Comparison of ENCODE assay signal across 8 mouse cellular contexts in the genomic region with DNA sequence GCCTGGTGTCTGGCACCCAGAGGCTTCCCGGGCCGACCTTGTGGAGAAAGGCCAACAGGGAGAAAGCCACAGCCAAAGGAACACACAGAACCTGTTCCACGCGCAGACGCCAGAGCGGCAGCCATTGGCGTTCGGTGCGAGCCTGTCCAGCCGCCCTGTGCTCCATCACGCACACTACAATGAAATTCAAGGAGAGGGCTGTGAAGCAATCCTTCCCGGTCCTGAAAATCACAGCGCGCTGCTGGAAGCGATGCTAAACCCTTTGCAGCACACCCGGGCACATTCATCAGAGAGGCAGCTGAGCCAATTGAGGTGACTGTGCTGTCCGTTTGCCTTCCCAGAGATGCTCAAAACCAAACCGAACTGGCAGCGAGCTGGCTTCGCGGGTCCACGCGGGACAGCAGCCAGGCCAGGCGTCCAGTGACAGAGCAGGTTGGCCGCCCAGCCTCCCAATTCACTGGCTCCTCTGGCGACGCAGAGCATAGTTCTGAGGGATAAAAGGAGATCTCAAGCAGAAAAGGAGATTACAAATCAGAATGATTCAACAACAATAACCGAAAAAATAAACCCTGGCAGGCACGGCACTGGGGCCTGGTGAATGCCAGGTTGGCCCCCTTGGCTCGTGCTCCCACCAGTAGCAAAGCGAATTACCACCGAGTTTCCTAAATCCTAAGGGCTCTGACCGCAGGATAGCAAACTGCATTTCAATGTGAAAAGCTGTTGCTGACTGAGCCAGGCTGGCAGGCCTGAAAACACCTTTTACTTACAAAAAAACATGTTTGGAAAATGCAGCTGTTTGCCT.
DNase-seq lines count a peak whose midpoint lies in the region; ATAC-seq and TF ChIP-seq lines count a peak whose summit lies in the region.

No protein-coding gene starts in this region.

- H3K27ac ChIP-seq in forebrain, embryonic 10.5 days, result peak overlapping the region; percentile 75
- H3K27ac ChIP-seq in left cerebral cortex, adult 2 months, result no peak overlapping the region
- H3K27ac ChIP-seq in midbrain, embryonic 13.5 days, result peak overlapping the region; percentile 39; the same call in 1 of the 2 replicates

- peak overlapping the region; percentile 59 for H3K9ac ChIP-seq in midbrain, embryonic 13.5 days (replicated peaks)

- TF ChIP-seq CTCF in E14TG2a.4 (conservative IDR thresholded peaks at IDR 0.05; ENCODE audit: low read length), result no peak
- no peak for TF ChIP-seq CTCF in left cerebral cortex, adult 2 months (IDR thresholded peaks at IDR 0.05)

- H3K4me1 ChIP-seq in E14TG2a.4 (replicated peaks; ENCODE audit: low read depth, low read length), result peaks cover 50% of the 10 kb centered on the region
- H3K4me1 ChIP-seq in forebrain, embryonic 10.5 days, result peaks cover 46% of the 10 kb centered on the region
- peaks cover 32% of the 10 kb centered on the region for H3K4me1 ChIP-seq in midbrain, embryonic 13.5 days (replicated peaks)

- peak overlapping the region; percentile 71 for H3K4me3 ChIP-seq in E14TG2a.4 (replicated peaks; ENCODE audit: low read length)
- peak overlapping the region; percentile 46 for H3K4me3 ChIP-seq in forebrain, embryonic 10.5 days
- peak overlapping the region; percentile 39 for H3K4me3 ChIP-seq in left cerebral cortex, adult 2 months
- H3K4me3 ChIP-seq in midbrain, embryonic 13.5 days (replicated peaks), result peak overlapping the region; percentile 33

- peaks cover 25% of the 10 kb centered on the region for H3K36me3 ChIP-seq in E14TG2a.4 (ENCODE audit: insufficient read depth, low read length)
- no peaks in the 10 kb centered on the region for H3K36me3 ChIP-seq in forebrain, embryonic 10.5 days (replicated peaks)
- H3K36me3 ChIP-seq in midbrain, embryonic 13.5 days, result no peaks in the 10 kb centered on the region

- H3K4me2 ChIP-seq in midbrain, embryonic 13.5 days (replicated peaks), result peak overlapping the region; percentile 59

- peak; percentile 82 for ATAC-seq in midbrain, embryonic 13.5 days

- H3K9me3 ChIP-seq in E14TG2a.4 (ENCODE audit: low read length), result peaks cover 7% of the 10 kb centered on the region; the same call in 1 of the 2 replicates
- peaks cover 6% of the 10 kb centered on the region; the same call in 1 of the 2 replicates for H3K9me3 ChIP-seq in forebrain, embryonic 10.5 days
- peaks cover 9% of the 10 kb centered on the region; the same call in 1 of the 2 replicates for H3K9me3 ChIP-seq in midbrain, embryonic 13.5 days

- DNase-seq in adrenal gland, postnatal 36 days, result peak; percentile 55 to 63
- DNase-seq in forebrain, embryonic 10.5 days (ENCODE audit: extremely low spot score, low spot score), result peak; percentile 70
- peak; percentile 8 to 15 for DNase-seq in heart, postnatal 10 days
- DNase-seq in left cerebral cortex, adult 2 months (ENCODE audit: extremely low spot score in 1 of 2, low spot score in 2 of 2), result peak; percentile 17 to 23
- peak; percentile 46 for DNase-seq in testis, postnatal 10 days (ENCODE audit: low spot score)
- DNase-seq in thymus, postnatal 0 days (ENCODE audit: low spot score), result no peak

- intact Hi-C loops in heart, postnatal 10 days (cut with DNase I), result no loop called here
- intact Hi-C loops in left cerebral cortex, adult 2 months (cut with DNase I), result loop anchor here (5.0 kb wide), 1 partner anchor 89 kb away; no protein-coding TSS in a partner anchor

- peaks cover 9% of the 10 kb centered on the region; the same call in 1 of the 2 replicates for H3K27me3 ChIP-seq in E14TG2a.4 (ENCODE audit: insufficient read depth, low read length)
- peaks cover 98% of the 10 kb centered on the region for H3K27me3 ChIP-seq in forebrain, embryonic 10.5 days (ENCODE audit: poor library complexity, severe bottlenecking)
- H3K27me3 ChIP-seq in midbrain, embryonic 13.5 days, result peaks cover 81% of the 10 kb centered on the region

- WGBS in forebrain, embryonic 10.5 days, result under 1% methylated on average over 33 of the region's 33 CpGs
- under 1% methylated on average over 33 of the region's 33 CpGs for WGBS in midbrain, embryonic 13.5 days
